Mouse (Mus musculus) large intestine, adult 2 months (tissue): ENCODE results near the gene Rab5c. TPM values are rescaled to one million over a fixed set of nuclear protein-coding genes. Genes with fewer than 3 reads are reported as not detected.

Experiments used
- DNase-seq: peaks from one replicate; pipeline ENCODE4 v3.0.0-alpha.2; 2012; ENCODE audit warnings: low read depth, low spot score
- WGBS: fragments of 180-500 bp; shearing (Covaris S2); methylation state at CpG from one replicate; pipeline ENCODE4 v1.1.7; 2018; 5-methylcytosine and 5-hydroxymethylcytosine counted together
- polyA plus RNA-seq: library from polyadenylated mRNA; depleted of rRNA; stranded (reverse); fragments of >200 nt; gene quantifications from 2 replicates; pipeline ENCODE4 v1.2.3, GENCODE M21; 2012

Rab5c gene
- polyA plus RNA-seq, 1 experiment, result 255 TPM

GRCm38 (mm10) chr11:100703851-100704531 lies 34.0 kb downstream of the Rab5c start, which contains the start of gene Dhx58:
Gene Dhx58 (minus strand): TSS chr11:100704271.
- no peak for DNase-seq
- 16% methylated on average over 7 of the region's 7 CpGs for WGBS

DNA sequence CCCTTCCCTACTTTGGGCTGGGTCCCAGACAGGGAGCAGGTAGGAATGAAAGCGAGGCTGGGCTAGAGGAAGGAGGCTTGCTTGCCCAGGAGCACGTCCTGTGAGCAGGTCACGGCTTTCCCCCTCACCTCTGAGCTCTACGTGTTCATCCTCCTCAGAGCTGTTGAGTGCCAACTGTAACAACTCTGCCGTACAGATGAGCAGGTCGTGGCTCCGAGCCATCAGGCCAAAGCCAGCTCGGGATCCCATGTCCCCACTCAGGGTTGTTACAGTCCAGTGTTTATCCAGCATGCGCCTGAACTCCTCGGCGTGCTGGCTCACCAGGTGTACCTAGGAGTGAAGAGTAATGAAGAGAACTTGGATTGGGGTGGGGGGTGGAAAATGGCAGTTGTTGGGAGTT lies 34.6 kb downstream of the Rab5c start:
- no peak for DNase-seq
- 48% methylated on average over 11 of the region's 11 CpGs for WGBS

DNA sequence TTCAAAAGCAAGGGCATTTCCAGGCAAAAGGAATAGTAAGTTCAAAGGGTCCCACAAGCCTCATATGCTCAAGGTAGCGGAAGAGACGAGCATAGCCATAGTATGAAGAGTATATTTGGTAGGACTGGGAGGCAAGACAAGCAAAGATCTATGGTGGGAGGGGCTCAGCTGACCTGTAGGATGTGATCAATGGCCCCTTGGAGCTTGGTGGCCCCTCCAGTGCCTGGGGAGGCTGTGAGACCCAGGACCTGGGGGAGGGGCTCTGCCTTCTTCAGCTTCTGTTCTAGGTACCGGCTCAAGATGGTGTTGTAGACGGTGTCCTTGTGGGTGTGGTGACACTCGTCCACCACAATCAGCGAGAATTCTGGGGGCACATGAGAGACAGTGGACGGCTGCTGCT lies 35.1 kb downstream of the Rab5c start:
- WGBS, result 44% methylated on average over 7 of the region's 7 CpGs
- no peak for DNase-seq

GRCm38 (mm10) chr11:100702081-100702851 lies 35.7 kb downstream of the Rab5c start:
- WGBS, result 41% methylated on average over 19 of the region's 19 CpGs
- peak; percentile 55 for DNase-seq

GRCm38 (mm10) chr11:100701301-100701700 lies 36.7 kb downstream of the Rab5c start:
- no peak for DNase-seq
- WGBS, result 16% methylated on average over 14 of the region's 14 CpGs

DNA sequence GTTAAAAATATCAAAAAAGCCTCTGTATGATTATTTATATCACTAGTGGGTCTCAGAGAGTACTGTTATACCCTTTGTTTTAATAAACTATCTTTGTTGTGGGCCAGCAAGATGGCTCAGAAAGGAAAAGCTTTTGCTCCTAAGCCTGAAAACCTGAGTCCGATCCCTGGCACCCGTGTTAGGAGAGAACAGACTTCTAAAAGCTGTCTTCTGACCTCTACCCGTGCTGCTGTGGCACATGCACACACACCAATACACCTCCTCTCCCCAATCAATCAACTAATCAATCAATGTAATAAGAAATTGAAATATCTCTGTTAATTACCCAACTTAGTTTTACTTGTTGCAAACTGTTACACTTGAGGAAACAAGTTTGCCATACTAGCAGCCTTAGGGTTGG lies 37.3 kb downstream of the Rab5c start:
- no peak for DNase-seq
- 87% methylated on average over 3 of the region's 3 CpGs for WGBS

- 78% methylated on average over 7 of the region's 7 CpGs for WGBS
- no peak for DNase-seq
Measured at GRCm38 (mm10) chr11:100697921-100698320, 40.1 kb downstream of the Rab5c start.

DNA sequence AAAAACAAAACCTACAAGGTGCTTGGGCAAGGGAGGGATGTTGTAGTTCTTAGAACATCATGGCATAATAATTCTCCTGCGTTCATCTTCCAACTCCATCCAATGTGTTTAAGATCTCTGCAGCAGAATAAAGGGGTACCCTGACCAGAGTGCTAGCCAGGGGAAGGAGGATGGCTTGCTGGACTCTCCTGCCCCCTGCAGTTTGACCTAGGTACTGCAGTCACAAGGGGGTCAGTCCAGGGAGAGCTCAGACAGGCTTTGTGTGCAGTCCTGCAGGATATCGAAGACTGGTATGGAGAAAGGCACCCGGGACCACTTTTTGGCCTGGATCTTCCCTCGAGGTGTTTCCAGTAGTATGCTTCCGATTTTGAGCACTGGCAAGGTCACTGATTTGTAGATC lies 43.1 kb downstream of the Rab5c start:
- DNase-seq, result no peak
- WGBS, result 42% methylated on average over 5 of the region's 5 CpGs

- no peak for DNase-seq
- WGBS, result 39% methylated on average over 5 of the region's 5 CpGs
Measured at GRCm38 (mm10) chr11:100693154-100693553, 44.9 kb downstream of the Rab5c start.

DNA sequence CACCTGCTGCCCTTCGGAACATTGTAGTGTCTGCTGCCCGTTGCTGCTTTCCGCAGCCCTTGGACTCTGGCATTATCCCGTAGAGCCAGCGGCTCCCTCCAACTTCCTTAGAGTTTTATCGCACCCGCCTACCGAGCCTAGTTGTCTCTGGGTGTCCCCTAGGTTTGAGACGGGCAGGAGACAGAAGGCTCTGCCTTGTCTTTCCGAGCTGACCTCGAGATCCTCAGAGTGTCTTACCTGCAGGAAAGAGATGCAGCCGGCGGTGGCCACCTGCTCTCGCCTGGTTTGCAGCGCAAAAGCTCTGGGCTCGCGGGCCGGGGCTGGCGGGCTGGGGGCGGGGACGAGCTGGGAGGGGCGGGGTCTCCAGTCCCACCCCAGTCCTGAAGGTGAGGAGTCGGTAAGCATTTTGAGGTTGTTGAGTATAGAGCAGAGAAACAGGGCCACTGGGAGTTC lies 45.8 kb downstream of the Rab5c start, which contains the start of gene Zfp385c:
TSS of gene Zfp385c (minus strand) at position 292 of the 453 bp plus-strand sequence.
- no peak for DNase-seq

DNA sequence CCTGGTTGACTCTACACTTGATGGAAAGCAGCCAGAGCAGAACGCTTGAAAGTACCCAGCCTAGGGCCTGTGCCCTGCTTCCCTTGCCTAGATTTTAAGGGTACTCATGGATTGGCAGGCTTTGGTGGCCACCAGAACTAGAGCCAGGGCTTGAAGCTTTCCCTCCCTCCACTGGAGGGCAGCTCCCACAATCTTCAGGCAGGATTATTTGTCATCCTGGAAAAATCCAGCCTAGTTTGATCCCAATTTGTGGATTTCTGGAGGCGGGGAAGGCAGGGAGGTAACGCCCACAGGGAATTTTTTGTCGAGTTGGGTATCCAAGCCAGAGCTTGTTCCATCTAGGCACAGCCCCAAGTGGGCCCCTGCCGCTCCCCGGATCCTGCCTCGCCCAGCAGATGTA lies 47.6 kb downstream of the Rab5c start:
- 48% methylated on average over 7 of the region's 7 CpGs for WGBS
- DNase-seq, result no peak

More for the DNA sequence above, 45.8 kb downstream of the Rab5c start, which contains the start of gene Zfp385c:
- WGBS, result under 1% methylated on average over 23 of the region's 23 CpGs

- DNase-seq, result no peak
- 68% methylated on average over 4 of the region's 4 CpGs for WGBS
Measured at GRCm38 (mm10) chr11:100688443-100688842, 49.6 kb downstream of the Rab5c start.

- no peak for DNase-seq
- WGBS, result 69% methylated on average over 7 of the region's 7 CpGs
Measured at GRCm38 (mm10) chr11:100687265-100687664, 50.8 kb downstream of the Rab5c start.

GRCm38 (mm10) chr11:100685371-100685770 lies 52.6 kb downstream of the Rab5c start:
- WGBS, result 71% methylated on average over 3 of the region's 3 CpGs
- DNase-seq, result no peak

DNA sequence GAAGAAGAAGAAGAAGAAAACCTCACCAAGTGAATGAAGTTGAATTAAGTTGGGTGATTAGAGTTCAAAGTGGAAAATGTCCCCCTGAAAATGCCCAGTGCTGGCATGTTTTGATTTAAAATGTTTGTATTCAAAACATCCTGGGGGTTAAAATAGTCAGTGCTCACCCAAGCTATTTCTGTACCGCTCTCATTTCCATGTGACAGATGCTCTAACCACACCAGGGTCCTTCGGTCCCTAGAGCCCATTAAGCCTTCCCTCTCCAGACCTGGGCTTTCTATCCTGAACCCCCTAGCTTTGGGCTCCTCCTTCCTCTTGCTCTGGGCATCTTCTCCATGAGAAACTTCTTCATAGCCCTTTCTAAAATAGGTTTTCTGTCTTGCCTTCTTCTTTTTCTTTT lies 53.9 kb downstream of the Rab5c start:
- 77% methylated on average over 2 of the region's 2 CpGs for WGBS
- DNase-seq, result no peak

DNA sequence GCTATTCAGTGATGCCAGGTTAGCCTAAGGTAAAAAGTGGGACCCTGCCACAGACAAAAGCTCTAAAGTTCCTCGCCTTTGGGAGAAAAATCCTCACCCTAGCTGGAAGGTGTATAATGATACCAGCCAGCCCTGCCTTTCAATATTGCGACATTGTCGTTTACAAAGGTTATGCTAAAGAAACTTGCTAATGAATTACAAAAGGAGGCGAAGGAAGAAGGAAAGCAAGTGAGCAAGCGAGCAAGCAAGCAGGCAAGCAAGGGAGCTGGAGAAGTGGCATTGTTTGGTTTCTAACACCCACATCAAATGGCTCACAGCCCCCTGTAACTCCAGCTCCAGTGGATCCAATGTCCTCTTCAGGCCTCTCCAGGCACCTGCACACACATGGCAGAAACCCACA lies 55.5 kb downstream of the Rab5c start:
- no peak for DNase-seq
- WGBS, result 64% methylated on average over 5 of the region's 5 CpGs

DNA sequence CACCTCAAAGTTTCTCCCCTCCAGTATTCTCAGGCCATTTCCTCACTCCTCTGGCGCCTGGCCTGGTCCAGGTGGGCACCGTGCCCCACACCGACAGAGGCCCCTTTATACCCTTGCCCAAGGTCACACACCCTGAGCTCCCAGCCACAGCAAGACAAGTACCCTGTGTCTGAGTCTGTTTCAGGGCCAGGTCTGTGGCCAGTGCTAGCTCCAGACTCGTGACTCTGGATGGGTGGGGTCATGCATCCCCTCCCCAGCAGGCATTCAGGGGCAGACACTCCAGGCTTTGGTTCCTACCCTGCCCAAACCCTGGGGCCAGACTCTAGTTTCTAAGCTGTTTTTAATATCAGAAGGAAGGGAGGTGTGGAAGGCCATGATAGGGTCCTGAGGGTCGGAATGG lies 56.2 kb downstream of the Rab5c start:
- no peak for DNase-seq
- WGBS, result 73% methylated on average over 5 of the region's 5 CpGs

- DNase-seq, result no peak
- 52% methylated on average over 7 of the region's 7 CpGs for WGBS
Measured at GRCm38 (mm10) chr11:100677810-100678209, 60.2 kb downstream of the Rab5c start.

- WGBS, result 6% methylated on average over 23 of the region's 23 CpGs
Measured at GRCm38 (mm10) chr11:100673169-100673568, 64.8 kb downstream of the Rab5c start.

GRCm38 (mm10) chr11:100671956-100672355 lies 66.1 kb downstream of the Rab5c start:
- 57% methylated on average over 2 of the region's 2 CpGs for WGBS
- DNase-seq, result no peak

More at GRCm38 (mm10) chr11:100673169-100673568, 64.8 kb downstream of the Rab5c start:
- no peak for DNase-seq

- DNase-seq, result no peak
- WGBS, result 70% methylated on average over 1 of the region's 1 CpGs
Measured at GRCm38 (mm10) chr11:100671049-100671448, 67.0 kb downstream of the Rab5c start.
